Mouse (Mus musculus) T-helper 2 cell (primary cell): ENCODE measurements around the gene Olfr589.
"Not testable (repeated sequence)": the region's sequence is repeated elsewhere in the genome, so short reads cannot be mapped to it uniquely, and the experiment has no call there.

Source experiments
- in situ Hi-C: fragments of 300-600 bp; cut with MboI, MseI; formaldehyde crosslinking; loops from one replicate; pipeline ENCODE4 v1.15.1; 2025; ENCODE audit warnings: high pct_unique_total_duplicates

Olfr589 gene

DNA sequence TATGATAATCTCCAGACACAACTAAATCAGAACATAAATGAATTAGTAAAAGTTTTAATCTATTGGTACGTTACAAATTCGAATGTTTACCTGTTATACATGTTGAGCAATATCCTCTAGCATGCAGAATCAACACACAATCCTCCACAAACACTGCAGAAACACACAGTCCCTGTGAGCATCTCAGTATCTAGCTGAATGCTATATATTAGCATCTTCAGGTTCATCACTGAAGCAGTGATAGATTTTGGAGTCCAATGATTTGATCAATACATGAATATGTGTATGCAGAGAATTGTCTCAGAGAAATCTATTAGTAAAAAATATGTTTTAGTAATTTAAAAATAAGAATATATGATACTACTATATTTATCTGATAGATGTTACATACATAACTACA lies at the start of gene Olfr589:
Olfr589 (minus strand) TSS at position 101 of the 400 bp plus-strand sequence.
- in situ Hi-C loops = no loop called here

- in situ Hi-C loops = not testable (repeated sequence)
Observed at GRCm38 (mm10) chr7:103184503-103184902, 28.3 kb upstream of the Olfr589 start, which contains the start of gene Olfr592. TSS of gene Olfr592 (plus strand) at chr7:103184803.

DNA sequence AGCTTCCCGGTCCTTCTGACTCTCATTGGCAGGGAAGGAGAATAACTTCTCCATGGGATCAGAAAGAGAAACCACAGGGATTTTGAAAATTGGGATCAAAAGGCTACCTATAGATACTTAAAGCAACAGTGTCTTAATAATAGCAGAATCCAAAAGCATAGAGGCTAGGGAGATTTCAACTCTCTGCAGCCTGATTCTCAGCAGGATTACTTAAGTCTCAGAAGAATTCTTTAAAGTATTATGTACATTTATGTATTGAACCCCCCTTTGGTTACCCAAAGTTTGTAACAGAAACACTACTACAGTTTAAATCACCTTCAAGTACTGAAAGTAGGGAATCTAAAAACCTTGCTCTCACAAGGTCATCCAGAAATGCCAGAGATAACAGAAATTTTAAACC lies 22.1 kb upstream of the Olfr589 start, which contains the start of gene Olfr591:
Olfr591 (minus strand) TSS at position 101 of the 400 bp plus-strand sequence.
- in situ Hi-C loops = no loop called here

GRCm38 (mm10) chr7:103169697-103170096 lies 13.5 kb upstream of the Olfr589 start:
- in situ Hi-C loops = no loop called here

GRCm38 (mm10) chr7:103140579-103140978 lies 15.6 kb downstream of the Olfr589 start, which contains the start of gene Olfr588-ps1:
TSS of gene Olfr588-ps1 (plus strand) at chr7:103140879.
- in situ Hi-C loops = no loop called here

- in situ Hi-C loops = no loop called here
Observed at GRCm38 (mm10) chr7:103125538-103125937, 30.6 kb downstream of the Olfr589 start, which contains the start of gene Olfr586. TSS of gene Olfr586 (minus strand) at chr7:103125638.

DNA sequence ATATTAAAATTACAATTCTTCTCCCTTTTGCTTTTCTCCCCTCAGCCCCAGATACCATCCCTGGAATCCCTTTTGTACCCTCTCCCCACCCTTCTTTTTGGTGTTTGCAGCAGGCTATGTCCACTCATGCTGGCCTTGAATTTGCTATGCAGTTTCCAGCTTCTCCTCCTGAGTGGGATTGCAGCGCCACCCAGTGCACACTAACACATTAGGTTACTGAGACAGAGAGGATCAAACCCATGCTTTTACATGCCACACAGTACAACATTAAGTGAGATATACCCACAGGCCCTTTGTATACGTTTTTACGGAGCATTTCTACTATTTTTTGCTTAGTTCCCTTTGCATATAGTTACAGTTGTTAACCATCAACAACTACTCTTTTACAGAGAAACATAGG lies 36.8 kb downstream of the Olfr589 start:
- in situ Hi-C loops = no loop called here
